Mouse (Mus musculus) mesoderm, embryonic 11.5 days (tissue): ENCODE measurements around the gene Arf4.
A peak's percentile ranks its signal among the peaks of the same experiment; 100 is the strongest.

Experiments
- DNase-seq: peaks from one replicate; pipeline ENCODE4 v3.0.0-alpha.2; 2012; ENCODE audit warnings: low read depth, low spot score

Gene Arf4

GRCm38 (mm10) chr14:26637851-26638707, at the start of gene Arf4:
Arf4 (plus strand) TSS chr14:26638074.
- DNase-seq, result peak; percentile 98

- DNase-seq, result no peak
Measured at GRCm38 (mm10) chr14:26591353-26591752, 46.5 kb upstream of the Arf4 start.

- no peak for DNase-seq
Measured at GRCm38 (mm10) chr14:26593281-26593895, 44.5 kb upstream of the Arf4 start.

- DNase-seq, result no peak
Measured at GRCm38 (mm10) chr14:26595167-26595566, 42.7 kb upstream of the Arf4 start.

GRCm38 (mm10) chr14:26595695-26596365, 42.0 kb upstream of the Arf4 start:
- no peak for DNase-seq

- DNase-seq, result no peak
Measured at GRCm38 (mm10) chr14:26605354-26605753, 32.5 kb upstream of the Arf4 start.

GRCm38 (mm10) chr14:26609674-26610073, 28.2 kb upstream of the Arf4 start:
- no peak for DNase-seq

GRCm38 (mm10) chr14:26610689-26611088, 27.2 kb upstream of the Arf4 start:
- DNase-seq, result no peak

GRCm38 (mm10) chr14:26625301-26625700, 12.6 kb upstream of the Arf4 start:
- no peak for DNase-seq

- DNase-seq, result no peak
Measured at GRCm38 (mm10) chr14:26626605-26627140, 11.2 kb upstream of the Arf4 start.

GRCm38 (mm10) chr14:26637025-26637850, 636 bp upstream of the Arf4 start:
- peak; percentile 17 for DNase-seq

GRCm38 (mm10) chr14:26638708-26639084, 822 bp downstream of the Arf4 start:
- peak; percentile 70 for DNase-seq

- DNase-seq, result peak; percentile 27
Measured at GRCm38 (mm10) chr14:26639251-26639650, 1.4 kb downstream of the Arf4 start.

GRCm38 (mm10) chr14:26639961-26640360, 2.1 kb downstream of the Arf4 start:
- DNase-seq, result peak; percentile 15

- no peak for DNase-seq
Measured at GRCm38 (mm10) chr14:26643006-26643624, 5.2 kb downstream of the Arf4 start.

- DNase-seq, result no peak
Measured at GRCm38 (mm10) chr14:26645989-26646650, 8.2 kb downstream of the Arf4 start.

GRCm38 (mm10) chr14:26647811-26648210, 9.9 kb downstream of the Arf4 start:
- no peak for DNase-seq

GRCm38 (mm10) chr14:26651901-26652300, 14.0 kb downstream of the Arf4 start:
- no peak for DNase-seq

GRCm38 (mm10) chr14:26658178-26658577, 20.3 kb downstream of the Arf4 start:
- no peak for DNase-seq

GRCm38 (mm10) chr14:26660233-26660632, 22.4 kb downstream of the Arf4 start:
- no peak for DNase-seq
